Comparison of ENCODE assay signal across 8 mouse cellular contexts in the genomic region with DNA sequence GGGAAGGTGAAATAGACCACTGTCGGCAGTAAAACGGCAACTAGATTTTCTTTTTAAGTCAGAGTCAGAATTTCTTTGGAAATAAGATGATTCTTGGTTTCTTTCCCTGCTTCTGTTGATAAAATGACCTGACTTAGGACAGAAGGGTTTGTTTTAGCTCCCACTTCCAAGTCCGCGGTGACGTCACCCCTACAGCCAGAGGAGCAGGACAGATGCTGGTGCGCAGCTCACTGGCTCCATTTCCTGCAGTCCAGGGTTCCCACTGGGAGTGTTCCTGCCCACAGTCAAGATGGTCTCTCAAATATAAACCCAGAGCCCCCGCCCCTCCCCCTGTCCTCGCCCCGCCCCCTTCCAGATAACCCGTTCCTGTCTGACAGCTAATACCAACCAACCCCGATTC. TPM values are rescaled to one million over a fixed set of nuclear protein-coding genes. Genes with fewer than 3 reads are reported as not detected.
A peak's percentile ranks its signal among the peaks of the same experiment; 100 is the strongest.
DNase-seq lines count a peak whose midpoint lies in the region; ATAC-seq and TF ChIP-seq lines count a peak whose summit lies in the region.

No protein-coding gene starts in this region.

- TF ChIP-seq POLR2A in small intestine, adult 2 months (IDR thresholded peaks at IDR 0.05; ENCODE audit: low read depth, low read length), result no peak

- 0 out of 2 replicates have a peak overlapping the region, but pooled peaks have one; percentile 7 for H3K4me2 ChIP-seq in neural tube, embryonic 13.5 days
- H3K4me2 ChIP-seq in embryonic facial prominence, embryonic 13.5 days, result peak overlapping the region; percentile 43
- H3K4me2 ChIP-seq in limb, embryonic 15.5 days, result peak overlapping the region; percentile 36

- H3K9ac ChIP-seq in neural tube, embryonic 13.5 days, result no peak overlapping the region
- H3K9ac ChIP-seq in embryonic facial prominence, embryonic 13.5 days, result no peak overlapping the region
- H3K9ac ChIP-seq in limb, embryonic 15.5 days, result 0 out of 2 replicates have a peak overlapping the region, but pooled peaks have one; percentile 15

- no peak for ATAC-seq in neural tube, embryonic 13.5 days (ENCODE audit: low read depth)
- no peak for ATAC-seq in embryonic facial prominence, embryonic 13.5 days (ENCODE audit: insufficient number of reproducible peaks, insufficient read depth, low FRiP score, low TSS enrichment, low read depth)
- ATAC-seq in limb, embryonic 15.5 days (ENCODE audit: insufficient number of reproducible peaks, low FRiP score, low TSS enrichment, low read depth), result 0 out of 2 replicates have a peak, but pooled peaks have one; percentile 61

- no peaks in the 10 kb centered on the region for H3K27me3 ChIP-seq in neural tube, embryonic 13.5 days
- H3K27me3 ChIP-seq in embryonic facial prominence, embryonic 13.5 days, result no peaks in the 10 kb centered on the region
- H3K27me3 ChIP-seq in limb, embryonic 15.5 days, result no peaks in the 10 kb centered on the region
- H3K27me3 ChIP-seq in small intestine, adult 2 months (ENCODE audit: control insufficient read depth, insufficient read depth, low read length), result no peaks in the 10 kb centered on the region

- WGBS in neural tube, embryonic 13.5 days, result 56% methylated on average over 11 of the region's 11 CpGs
- 41% methylated on average over 11 of the region's 11 CpGs for WGBS in embryonic facial prominence, embryonic 13.5 days
- 35% methylated on average over 11 of the region's 11 CpGs for WGBS in limb, embryonic 15.5 days
- 33% methylated on average over 11 of the region's 11 CpGs for WGBS in small intestine, adult 2 months

- no peak overlapping the region for H3K27ac ChIP-seq in neural tube, embryonic 13.5 days (replicated peaks)
- 0 out of 2 replicates have a peak overlapping the region, but pooled peaks have one; percentile 29 for H3K27ac ChIP-seq in embryonic facial prominence, embryonic 13.5 days
- peak overlapping the region; percentile 51; the same call in 1 of the 2 replicates for H3K27ac ChIP-seq in limb, embryonic 15.5 days
- no peak overlapping the region for H3K27ac ChIP-seq in small intestine, adult 2 months (ENCODE audit: insufficient read depth, low read depth, low read length)

- H3K4me1 ChIP-seq in neural tube, embryonic 13.5 days (replicated peaks), result no peaks in the 10 kb centered on the region
- peaks cover 11% of the 10 kb centered on the region; the same call in 1 of the 2 replicates for H3K4me1 ChIP-seq in embryonic facial prominence, embryonic 13.5 days
- H3K4me1 ChIP-seq in limb, embryonic 15.5 days, result peaks cover 5% of the 10 kb centered on the region
- no peaks in the 10 kb centered on the region for H3K4me1 ChIP-seq in small intestine, adult 2 months (ENCODE audit: control insufficient read depth, insufficient read depth, insufficient read length, low read length)

- H3K4me3 ChIP-seq in neural tube, embryonic 13.5 days, result no peak overlapping the region
- 0 out of 2 replicates have a peak overlapping the region, but pooled peaks have one; percentile 4 for H3K4me3 ChIP-seq in embryonic facial prominence, embryonic 13.5 days
- H3K4me3 ChIP-seq in limb, embryonic 15.5 days, result peak overlapping the region; percentile 20
- H3K4me3 ChIP-seq in small intestine, adult 2 months (ENCODE audit: low read depth, low read length), result 0 out of 2 replicates have a peak overlapping the region, but pooled peaks have one; percentile 27

- intact Hi-C loops in heart, postnatal 10 days (cut with DNase I), result no loop called here

- TF ChIP-seq CTCF in small intestine, adult 2 months (IDR thresholded peaks at IDR 0.05; ENCODE audit: extremely low read depth, insufficient read length, insufficient replicate concordance, low read depth, low read length), result no peak

- no peaks in the 10 kb centered on the region for H3K9me3 ChIP-seq in neural tube, embryonic 13.5 days
- H3K9me3 ChIP-seq in embryonic facial prominence, embryonic 13.5 days, result 0 out of 2 replicates have a peak, but pooled peaks cover 3% of the 10 kb centered on the region
- H3K9me3 ChIP-seq in limb, embryonic 15.5 days, result no peaks in the 10 kb centered on the region

- DNase-seq in neural tube, embryonic 10.5 days (ENCODE audit: extremely low spot score, low spot score), result no peak
- peak; percentile 80 for DNase-seq in heart, postnatal 10 days
- DNase-seq in right cerebral cortex, postnatal 10 days (ENCODE audit: low spot score in 2 of 2), result no peak
- DNase-seq in spleen, adult 12 weeks (ENCODE audit: low spot score), result no peak

- no peaks in the 10 kb centered on the region for H3K36me3 ChIP-seq in neural tube, embryonic 13.5 days
- H3K36me3 ChIP-seq in embryonic facial prominence, embryonic 13.5 days, result peaks cover 8% of the 10 kb centered on the region; the same call in 1 of the 2 replicates
- H3K36me3 ChIP-seq in limb, embryonic 15.5 days, result no peaks in the 10 kb centered on the region
- no peaks in the 10 kb centered on the region for H3K36me3 ChIP-seq in small intestine, adult 2 months (ENCODE audit: control insufficient read depth, insufficient read depth, low read length)

RNA-seq across cellular contexts. Expression of a gene that starts 34.8 kb away (rescaled TPM):
- polyA plus RNA-seq in neural tube, embryonic 13.5 days (2015; fragmentation: Nextera tagmentation; extraction: Ambion mirVana), result 14.0 and 15.7 TPM in 2 replicates
- polyA plus RNA-seq in embryonic facial prominence, embryonic 13.5 days (2015; fragmentation: Nextera tagmentation; extraction: Ambion mirVana), result 19.7 and 23.0 TPM in 2 replicates
- 10 to 100 TPM; 30.7 to 32.0 TPM for total RNA-seq in heart, postnatal 10 days (2021)
- polyA plus RNA-seq in limb, embryonic 15.5 days (2015; fragmentation: Nextera tagmentation; extraction: Ambion mirVana), result 13.1 and 15.5 TPM in 2 replicates
- polyA plus RNA-seq in small intestine, adult 2 months (2012; rRNA removed), result 1.0 and 1.8 TPM in 2 replicates

Comparison
In these comparisons a context has a peak if more than half of its experiments do, and no peak if none do; other contexts are left out.
1. H3K27ac ChIP-seq: peak in embryonic facial prominence, embryonic 13.5 days (single experiment) and limb, embryonic 15.5 days (single experiment); none in neural tube, embryonic 13.5 days (single experiment) and small intestine, adult 2 months (single experiment).
2. DNase-seq: peak in heart, postnatal 10 days (2 of 2); none in neural tube, embryonic 10.5 days (single experiment), right cerebral cortex, postnatal 10 days (0 of 2) and spleen, adult 12 weeks (single experiment).
3. Peak in every context shown above with its lines, with median percentiles within 50 percentile points of each other: H3K4me2 ChIP-seq.